Mouse (Mus musculus): ENCODE data around the gene 4930415O20Rik.

The 4930415O20Rik gene

GRCm38 (mm10) chr15:98606051-98606536, 35.3 kb downstream of the 4930415O20Rik start:
- no peak for DNase-seq (ENCODE audit: low spot score)

- DNase-seq (ENCODE audit: low spot score), result no peak
Observed at GRCm38 (mm10) chr15:98606739-98607138, 35.9 kb downstream of the 4930415O20Rik start.

GRCm38 (mm10) chr15:98607557-98607956, 36.8 kb downstream of the 4930415O20Rik start:
- DNase-seq (ENCODE audit: low spot score), result peak; percentile 74

- DNase-seq (ENCODE audit: low spot score), result peak; percentile 80
Observed at GRCm38 (mm10) chr15:98608058-98608783, 37.4 kb downstream of the 4930415O20Rik start.

- no peak for DNase-seq (ENCODE audit: low spot score)
Observed at GRCm38 (mm10) chr15:98608784-98609250, 38.0 kb downstream of the 4930415O20Rik start.

- DNase-seq (ENCODE audit: low spot score), result peak; percentile 79
Observed at GRCm38 (mm10) chr15:98609331-98610130, 38.7 kb downstream of the 4930415O20Rik start, which contains the start of gene Adcy6. Gene Adcy6, minus strand, starts transcription at chr15:98610076.

- no peak for DNase-seq (ENCODE audit: low spot score)
Observed at GRCm38 (mm10) chr15:98610131-98610633, 39.4 kb downstream of the 4930415O20Rik start.

GRCm38 (mm10) chr15:98612229-98612628, 41.4 kb downstream of the 4930415O20Rik start:
- DNase-seq (ENCODE audit: low spot score), result no peak

GRCm38 (mm10) chr15:98614551-98614950, 43.7 kb downstream of the 4930415O20Rik start:
- DNase-seq (ENCODE audit: low spot score), result no peak

GRCm38 (mm10) chr15:98614971-98615370, 44.2 kb downstream of the 4930415O20Rik start:
- DNase-seq (ENCODE audit: low spot score), result no peak

- no peak for DNase-seq (ENCODE audit: low spot score)
Observed at GRCm38 (mm10) chr15:98615751-98616150, 44.9 kb downstream of the 4930415O20Rik start.

GRCm38 (mm10) chr15:98616362-98617175, 45.8 kb downstream of the 4930415O20Rik start:
- no peak for DNase-seq (ENCODE audit: low spot score)

- peak; percentile 92 for DNase-seq (ENCODE audit: low spot score)
Observed at GRCm38 (mm10) chr15:98617176-98617537, 46.4 kb downstream of the 4930415O20Rik start.

GRCm38 (mm10) chr15:98622199-98622598, 51.4 kb downstream of the 4930415O20Rik start:
- DNase-seq (ENCODE audit: low spot score), result peak; percentile 59

GRCm38 (mm10) chr15:98622721-98623120, 51.9 kb downstream of the 4930415O20Rik start:
- DNase-seq (ENCODE audit: low spot score), result no peak

- DNase-seq (ENCODE audit: low spot score), result no peak
Observed at GRCm38 (mm10) chr15:98623361-98623821, 52.6 kb downstream of the 4930415O20Rik start.

GRCm38 (mm10) chr15:98626078-98626477, 55.3 kb downstream of the 4930415O20Rik start:
- no peak for DNase-seq (ENCODE audit: low spot score)

- no peak for DNase-seq (ENCODE audit: low spot score)
Observed at GRCm38 (mm10) chr15:98626487-98627212, 55.8 kb downstream of the 4930415O20Rik start.

- no peak for DNase-seq (ENCODE audit: low spot score)
Observed at GRCm38 (mm10) chr15:98628589-98629254, 57.9 kb downstream of the 4930415O20Rik start.

- no peak for DNase-seq (ENCODE audit: low spot score)
Observed at GRCm38 (mm10) chr15:98629464-98629863, 58.7 kb downstream of the 4930415O20Rik start.
